Mouse (Mus musculus) stomach, embryonic 16.5 days (tissue): Measurements from ENCODE around the gene Phf10. TPM values are rescaled to one million over a fixed set of nuclear protein-coding genes. Genes with fewer than 3 reads are reported as not detected.
"Not testable (repeated sequence)": the region's sequence is repeated elsewhere in the genome, so short reads cannot be mapped to it uniquely, and the experiment has no call there.

ENCODE experiments used
- ATAC-seq: fragments of 200-750 bp; cut with Nextera tagmentation; 2 replicates; pipeline ENCODE4 v1.8.0; 2017; ENCODE audit warnings: moderate number of reproducible peaks, moderate TSS enrichment; ENCODE audit not compliant: insufficient read depth, low FRiP score
- H3K27ac ChIP-seq: fragments of 300-500 bp; sonication (generic); 2 replicates; pipeline ENCODE4 v1.5.1; 2014; ENCODE audit warnings: low read length
- H3K27me3 ChIP-seq: fragments of 300-500 bp; sonication (generic); 2 replicates; pipeline ENCODE4 v1.6.1; 2014; ENCODE audit warnings: low read length, control low read depth, mixed read lengths; ENCODE audit not compliant: control insufficient read depth, insufficient read depth
- H3K36me3 ChIP-seq: fragments of 300-500 bp; sonication (generic); 2 replicates; pipeline ENCODE4 v1.6.1; 2014; ENCODE audit warnings: low read length; ENCODE audit not compliant: control insufficient read depth, insufficient read depth
- H3K4me1 ChIP-seq: fragments of 300-500 bp; sonication (generic); 2 replicates; pipeline ENCODE4 v1.6.1; 2014; ENCODE audit warnings: low read length, control low read depth, mixed read lengths; ENCODE audit not compliant: control insufficient read depth, insufficient read depth
- H3K4me2 ChIP-seq: fragments of 300-500 bp; sonication (generic); 2 replicates; pipeline ENCODE4 v1.6.1; 2014; ENCODE audit warnings: low read depth, low read length, mixed read lengths
- H3K4me3 ChIP-seq: fragments of 300-500 bp; sonication (generic); replicated peaks from 2 replicates; pipeline ENCODE4 v1.5.1; 2014; ENCODE audit warnings: mild to moderate bottlenecking, low read length
- H3K9ac ChIP-seq: fragments of 300-500 bp; sonication (generic); 2 replicates; pipeline ENCODE4 v1.6.1; 2014; ENCODE audit warnings: low read length
- H3K9me3 ChIP-seq: fragments of 300-500 bp; sonication (generic); replicated peaks from 2 replicates; pipeline ENCODE4 v1.6.1; 2016; ENCODE audit warnings: low read length, control low read depth; ENCODE audit not compliant: control insufficient read depth
- WGBS: fragments of 180-500 bp; shearing (Covaris S2); extraction: QIAGEN DNeasy Blood & Tissue Kit; methylation state at CpG from one replicate; pipeline ENCODE4 v1.1.7; 2014; 5-methylcytosine and 5-hydroxymethylcytosine counted together
- polyA plus RNA-seq: library from polyadenylated mRNA; unstranded; fragments of >200 nt; fragmentation: Nextera tagmentation; extraction: Ambion mirVana; gene quantifications from 2 replicates; pipeline ENCODE4 v1.2.1, GENCODE M21; 2015

Phf10 gene
- polyA plus RNA-seq, 1 experiment from 2014 or later = 34.4 TPM

DNA sequence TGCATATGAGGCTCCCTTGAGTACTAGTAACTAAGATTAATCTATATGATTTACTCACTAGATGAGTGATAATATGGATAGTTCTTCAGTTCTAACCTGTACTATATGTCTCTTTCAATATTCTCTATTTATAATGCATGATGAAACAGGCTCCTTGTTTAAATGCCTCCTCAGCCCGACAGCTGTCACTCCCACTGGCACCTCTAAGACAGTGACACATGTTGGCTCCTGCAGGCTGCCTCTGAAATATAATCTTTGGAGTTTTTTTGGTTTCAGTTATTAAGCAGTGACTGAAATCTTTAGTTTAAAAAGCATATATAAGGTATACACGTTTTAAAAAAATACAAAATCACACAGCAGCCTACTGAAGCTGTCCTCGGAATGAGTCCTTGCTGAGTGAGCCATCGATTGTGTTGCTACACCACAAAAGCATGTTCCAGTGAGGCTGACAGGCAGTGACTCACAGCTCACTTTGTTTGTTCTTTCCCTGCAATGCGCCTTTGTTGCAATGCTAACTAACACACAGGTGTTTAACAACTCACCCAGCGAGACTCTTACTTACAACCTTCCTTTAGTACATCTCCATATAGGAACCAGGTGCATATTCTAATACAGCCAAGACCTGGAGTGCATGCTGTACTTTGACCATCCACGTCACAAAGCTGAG is 11.8 kb downstream of the Phf10 start:
- Histone ChIP-seq H3K27ac (no peak overlapping the region), H3K27me3 (no peaks in the 10 kb centered on the region), H3K4me1 (peaks cover 3% of the 10 kb centered on the region), H3K9ac (no peak overlapping the region), H3K4me2 (no peak overlapping the region), H3K4me3 (no peak overlapping the region), H3K36me3 (peaks cover 15% of the 10 kb centered on the region), H3K9me3 (no peaks in the 10 kb centered on the region)
- WGBS = 74% methylated on average over 7 of the region's 7 CpGs
- peak; percentile 50; the same call in 1 of the 2 replicates for ATAC-seq

DNA sequence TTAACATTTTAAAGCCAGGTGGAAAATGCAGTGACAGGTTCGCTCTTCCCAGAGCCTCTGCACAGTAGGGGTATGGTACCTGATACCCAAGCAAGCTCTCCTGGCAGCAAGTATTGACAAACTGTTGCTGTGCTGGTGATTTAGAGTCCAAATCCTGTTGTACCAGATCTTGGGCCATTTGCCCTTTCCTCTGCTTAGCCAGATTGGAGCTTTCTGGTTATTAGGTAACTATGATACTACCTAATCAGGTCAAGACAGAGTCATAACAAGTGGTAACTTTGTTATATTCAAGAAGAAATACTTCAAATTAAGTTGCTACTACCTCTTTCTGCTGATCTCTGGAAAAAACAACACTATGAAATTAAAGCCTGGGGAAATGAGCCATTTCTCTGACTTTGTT is 16.5 kb downstream of the Phf10 start:
- no peak for ATAC-seq
- no peak overlapping the region for H3K9ac ChIP-seq
- peaks cover 10% of the 10 kb centered on the region for H3K4me1 ChIP-seq
- no peak overlapping the region for H3K4me3 ChIP-seq
- no peaks in the 10 kb centered on the region for H3K9me3 ChIP-seq
- WGBS = 89% methylated on average over 1 of the region's 1 CpGs
- H3K36me3 ChIP-seq = no peaks in the 10 kb centered on the region
- no peak overlapping the region for H3K27ac ChIP-seq
- peak overlapping the region; percentile 93 for H3K4me2 ChIP-seq
- no peaks in the 10 kb centered on the region for H3K27me3 ChIP-seq

DNA sequence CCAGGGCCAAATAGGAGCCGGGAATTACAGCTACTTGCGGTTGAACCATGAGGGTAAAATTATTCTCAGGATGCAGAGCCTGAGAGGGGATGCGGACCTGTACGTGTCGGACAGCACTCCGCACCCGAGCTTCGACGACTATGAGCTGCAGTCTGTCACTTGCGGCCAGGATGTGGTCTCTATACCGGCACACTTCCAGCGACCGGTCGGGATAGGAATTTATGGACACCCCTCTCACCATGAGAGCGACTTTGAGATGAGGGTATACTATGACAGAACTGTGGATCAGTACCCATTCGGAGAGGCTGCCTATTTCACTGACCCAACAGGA is 17.4 kb downstream of the Phf10 start:
- H3K4me1 ChIP-seq = peaks cover 10% of the 10 kb centered on the region
- H3K27ac ChIP-seq = peak overlapping the region; percentile 66
- H3K9me3 ChIP-seq = no peaks in the 10 kb centered on the region
- WGBS = 14% methylated on average over 16 of the region's 16 CpGs
- no peaks in the 10 kb centered on the region for H3K27me3 ChIP-seq
- no peaks in the 10 kb centered on the region for H3K36me3 ChIP-seq
- H3K4me2 ChIP-seq = peak overlapping the region; percentile 93
- peak; percentile 6; the same call in 1 of the 2 replicates for ATAC-seq
- H3K4me3 ChIP-seq = peak overlapping the region; percentile 83
- peak overlapping the region; percentile 88 for H3K9ac ChIP-seq

DNA sequence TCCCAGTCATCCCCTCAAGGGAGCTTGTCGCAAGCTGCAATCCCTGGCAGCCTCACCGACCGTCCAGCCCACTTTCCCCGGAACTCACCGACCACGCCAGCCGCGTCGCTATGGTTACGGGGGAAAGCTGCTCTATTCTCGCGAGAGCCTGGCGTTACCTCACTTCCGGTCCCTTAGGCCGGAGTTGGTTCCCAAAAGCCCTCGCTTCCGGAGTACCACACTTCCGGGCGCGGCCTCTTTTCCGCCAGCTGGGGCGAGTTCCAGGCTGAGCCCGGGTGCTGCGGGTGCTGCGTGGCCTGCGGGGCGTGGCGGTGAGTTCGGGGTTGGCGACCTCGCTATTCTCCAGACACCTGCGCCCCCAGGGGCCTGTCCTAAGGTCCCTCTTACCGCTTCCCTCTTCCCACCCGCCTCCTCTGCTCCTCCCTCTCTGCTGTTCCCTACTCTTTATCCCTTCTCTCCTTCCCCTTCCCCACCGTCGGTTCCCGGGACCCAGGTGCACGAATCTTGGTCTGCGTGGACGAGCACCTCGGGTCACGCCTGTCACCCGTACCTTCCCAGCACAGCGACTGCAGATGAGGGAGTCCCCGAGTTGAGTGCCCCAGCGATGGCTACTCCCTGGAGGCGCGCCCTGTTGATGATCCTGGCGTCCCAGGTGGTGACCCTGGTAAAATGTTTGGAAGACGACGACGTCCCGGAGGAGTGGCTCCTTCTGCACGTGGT is 17.9 kb downstream of the Phf10 start, which contains the start of the genes Wdr27 and 1600012H06Rik:
Gene Wdr27 (minus strand): TSS at position 150 of the 720 bp plus-strand sequence.
Gene 1600012H06Rik (plus strand): TSS at position 176 of the 720 bp plus-strand sequence.
- under 1% methylated on average over 54 of the region's 54 CpGs for WGBS
- peak; percentile 98 for ATAC-seq

DNA sequence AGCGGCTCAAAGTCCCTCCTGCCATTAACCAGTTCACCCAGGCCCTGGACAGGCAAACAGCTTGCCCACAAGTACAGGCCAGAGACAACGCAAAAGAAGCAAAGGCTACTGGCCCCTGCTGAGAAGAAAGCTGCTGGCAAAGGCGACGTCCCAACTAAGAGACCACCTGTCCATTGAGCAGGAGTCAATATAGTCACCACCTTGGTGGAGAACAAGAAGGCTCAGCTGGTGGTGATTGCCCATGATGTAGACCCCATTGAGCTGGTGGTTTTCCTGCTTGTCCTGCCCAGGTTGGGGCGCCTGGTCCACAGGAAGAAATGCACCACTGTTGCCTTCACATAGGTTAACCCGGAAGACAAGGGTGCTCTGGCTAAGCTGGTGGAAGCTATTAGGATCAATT is 18.9 kb downstream of the Phf10 start:
- Histone ChIP-seq H3K9ac (peak overlapping the region; percentile 71), H3K4me2 (peak overlapping the region; percentile 56), H3K4me3 (peak overlapping the region; percentile 83)
- H3K36me3 ChIP-seq, H3K27me3 ChIP-seq, H3K9me3 ChIP-seq, H3K27ac ChIP-seq, ATAC-seq, H3K4me1 ChIP-seq: not testable (repeated sequence)
- 63% methylated on average over 6 of the region's 6 CpGs for WGBS

More for the DNA sequence above, 17.9 kb downstream of the Phf10 start, which contains the start of the genes Wdr27 and 1600012H06Rik:
- Histone ChIP-seq H3K4me3 (peak within 1 kb of the TSS; percentile 83), H3K36me3 (no peaks in the 10 kb centered on the region), H3K9me3 (no peaks in the 10 kb centered on the region), H3K9ac (peak within 1 kb of the TSS; percentile 88), H3K4me2 (peak within 1 kb of the TSS; percentile 93), H3K27me3 (no peaks in the 10 kb centered on the region), H3K27ac (peak within 1 kb of the TSS; percentile 66), H3K4me1 (peaks cover 10% of the 10 kb centered on the region)

DNA sequence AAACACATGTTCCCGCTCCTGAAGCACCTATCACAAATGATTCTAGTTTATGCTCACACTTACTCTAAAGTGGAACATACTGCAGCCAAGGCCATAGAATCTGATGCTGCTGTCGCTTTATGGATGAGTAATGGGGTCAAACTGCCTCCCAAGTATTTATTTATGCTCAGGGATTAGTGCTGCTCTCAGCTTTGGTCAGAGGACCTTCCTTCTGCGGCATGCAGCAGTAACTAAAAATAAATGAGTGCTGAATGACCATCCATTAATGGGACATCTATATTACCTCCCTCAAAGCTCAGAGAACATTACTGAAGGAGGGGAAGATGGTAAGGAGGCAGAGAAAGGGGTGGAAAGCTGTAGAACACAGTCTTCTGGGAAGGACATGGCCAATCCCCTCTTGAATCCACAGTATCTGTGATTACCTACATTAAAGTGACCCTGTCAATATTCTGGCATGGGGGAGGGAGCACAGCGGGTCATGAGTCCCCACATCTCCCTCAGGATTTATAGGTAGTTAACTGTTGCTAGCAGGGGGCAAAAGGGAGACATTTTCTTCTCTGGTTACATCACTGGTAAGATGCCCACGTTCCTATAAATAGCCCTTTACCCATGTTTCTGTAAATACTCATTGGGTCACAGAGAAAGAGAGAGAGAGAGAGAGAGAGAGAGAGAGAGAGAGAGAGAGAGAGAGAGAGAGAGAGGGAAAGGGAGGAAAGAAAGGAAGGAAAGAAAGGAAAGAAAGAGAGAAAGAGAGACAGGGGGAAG is 25.1 kb downstream of the Phf10 start:
- ATAC-seq = no peak
- no peaks in the 10 kb centered on the region for H3K9me3 ChIP-seq
- no peaks in the 10 kb centered on the region for H3K36me3 ChIP-seq
- H3K4me3 ChIP-seq = no peak overlapping the region
- H3K4me1 ChIP-seq = no peaks in the 10 kb centered on the region
- WGBS = 43% methylated on average over 5 of the region's 5 CpGs
- no peaks in the 10 kb centered on the region for H3K27me3 ChIP-seq
- H3K9ac ChIP-seq = no peak overlapping the region
- H3K27ac ChIP-seq = no peak overlapping the region
- no peak overlapping the region for H3K4me2 ChIP-seq

DNA sequence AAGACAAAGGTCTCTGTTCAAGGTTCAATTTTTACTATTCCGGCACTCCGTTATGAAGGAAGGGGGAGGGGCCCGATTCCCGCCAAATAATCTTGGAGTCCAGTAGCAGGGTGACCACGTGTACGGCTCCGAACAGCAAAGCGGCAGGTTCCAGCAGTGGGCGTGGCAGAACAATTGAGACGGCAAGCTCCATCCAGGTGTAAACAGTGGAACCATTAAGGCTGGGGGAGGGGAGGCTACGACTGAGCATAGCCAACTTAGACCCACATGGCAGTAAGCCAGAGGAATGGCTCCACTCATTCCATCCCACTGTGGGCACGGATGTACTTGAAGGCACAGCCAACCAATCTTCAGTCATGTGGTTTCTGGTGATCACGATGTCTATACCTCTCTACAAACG is 25.8 kb downstream of the Phf10 start:
- H3K27ac ChIP-seq, H3K27me3 ChIP-seq, H3K9me3 ChIP-seq, H3K4me2 ChIP-seq, H3K36me3 ChIP-seq, H3K4me1 ChIP-seq, H3K4me3 ChIP-seq, H3K9ac ChIP-seq, ATAC-seq: not testable (repeated sequence)
- WGBS = 72% methylated on average over 12 of the region's 14 CpGs

DNA sequence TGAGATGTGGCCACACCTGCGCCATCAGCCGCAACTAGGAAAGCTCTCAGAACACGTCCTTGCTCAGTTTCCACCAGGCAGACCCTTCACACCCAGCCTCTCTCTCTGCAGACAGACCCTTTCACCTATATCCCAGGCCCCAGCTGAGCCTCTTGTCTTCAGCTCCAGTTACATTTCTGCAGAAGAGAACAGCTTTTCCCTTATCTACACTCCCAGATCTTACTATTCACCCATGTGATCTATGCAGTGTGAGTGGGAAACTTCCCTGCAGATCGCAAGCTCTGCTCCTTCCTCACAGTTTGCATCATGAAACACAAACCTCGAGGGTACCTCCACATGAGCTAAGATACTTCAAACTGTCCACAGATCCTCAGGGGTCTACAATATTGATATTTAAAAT is 29.6 kb downstream of the Phf10 start:
- Histone ChIP-seq H3K27ac (no peak overlapping the region), H3K4me1 (no peaks in the 10 kb centered on the region), H3K36me3 (no peaks in the 10 kb centered on the region), H3K4me2 (no peak overlapping the region), H3K9ac (no peak overlapping the region), H3K9me3 (no peaks in the 10 kb centered on the region), H3K4me3 (no peak overlapping the region), H3K27me3 (no peaks in the 10 kb centered on the region)
- 85% methylated on average over 5 of the region's 5 CpGs for WGBS
- no peak for ATAC-seq

DNA sequence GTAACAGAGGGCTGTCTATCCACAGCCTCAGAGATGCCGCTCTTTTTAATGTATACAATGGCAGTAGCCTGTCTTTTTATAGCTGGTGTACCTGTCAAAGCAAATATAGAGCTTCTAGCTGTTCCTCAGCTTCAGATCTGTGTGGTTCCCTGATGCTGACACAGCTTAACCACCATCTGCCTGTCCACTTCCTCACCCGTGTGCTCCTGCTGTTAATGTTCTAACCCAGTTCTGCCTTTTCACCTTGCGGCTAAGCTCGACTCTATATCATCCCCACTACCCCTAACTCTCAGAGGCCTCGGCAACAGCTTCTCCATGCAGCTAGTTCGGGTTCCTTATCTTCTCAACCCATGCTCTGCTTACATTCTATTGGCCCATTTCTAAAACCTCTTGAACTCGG is 30.4 kb downstream of the Phf10 start:
- no peaks in the 10 kb centered on the region for H3K4me1 ChIP-seq
- no peaks in the 10 kb centered on the region for H3K36me3 ChIP-seq
- H3K27me3 ChIP-seq = no peaks in the 10 kb centered on the region
- no peaks in the 10 kb centered on the region for H3K9me3 ChIP-seq
- no peak overlapping the region for H3K9ac ChIP-seq
- ATAC-seq = no peak
- H3K4me2 ChIP-seq = no peak overlapping the region
- H3K4me3 ChIP-seq = no peak overlapping the region
- WGBS = 77% methylated on average over 7 of the region's 7 CpGs
- H3K27ac ChIP-seq = no peak overlapping the region
